Mouse (Mus musculus) liver, adult 2 months (tissue): ENCODE measurements at regions not wholly inside any gene's neighbourhood (a gene's known extent, or its start where the extent isn't known, plus 50 kb on each side); places are given as distances from the start of the nearest gene placed in this dataset.

ENCODE experiments used
- CTCF ChIP-seq: fragments of 200-500 bp; IDR thresholded peaks from 2 replicates; pipeline ENCODE4 v1.5.1; 2011; ENCODE audit warnings: low read depth, low read length, control low read depth
- POLR2A ChIP-seq: fragments of 200-500 bp; IDR thresholded peaks from 2 replicates; pipeline ENCODE4 v1.6.1; 2011; ENCODE audit warnings: low read length, control low read depth; ENCODE audit not compliant: insufficient read depth; ENCODE audit errors: extremely low read depth

GRCm38 (mm10) chr13:107303322-107303721 lies 281.4 kb upstream of the Kif2a start:
- TF ChIP-seq CTCF (no peak), POLR2A (no peak)
